Mouse (Mus musculus): ENCODE data around the gene Wipi2.

GRCm38 (mm10) chr5:142581517-142581916 lies 46.0 kb upstream of the Wipi2 start:
- TF ChIP-seq MAFK (IDR thresholded peaks at IDR 0.05; ENCODE audit: borderline replicate concordance, low read depth, low read length) = no peak
- no peak for TF ChIP-seq TCF12 (IDR thresholded peaks at IDR 0.05; ENCODE audit: low read depth, low read length)
- no peak for TF ChIP-seq MAZ (IDR thresholded peaks at IDR 0.05; ENCODE audit: low read depth, low read length)
- no peak for TF ChIP-seq MYB (IDR thresholded peaks at IDR 0.05; ENCODE audit: low read depth, low read length)
- TF ChIP-seq CHD2 (IDR thresholded peaks at IDR 0.05; ENCODE audit: low read length) = no peak

Measured in MEL (cell line).